Mouse (Mus musculus) cerebellum, adult 8-10 months (tissue): ENCODE data around the gene Krr1.
A peak's percentile ranks its signal among the peaks of the same experiment; 100 is the strongest.

Source experiments
- DNase-seq: peaks from one replicate; pipeline ENCODE4 v3.0.0; 2022

Krr1 gene

GRCm38 (mm10) chr10:111972542-111973361, at the start of gene Krr1:
TSS of gene Krr1 (plus strand) at chr10:111972664.
- DNase-seq, result peak; percentile 90

- DNase-seq, result no peak
Observed at GRCm38 (mm10) chr10:111923503-111924135, 48.8 kb upstream of the Krr1 start.

- no peak for DNase-seq
Observed at GRCm38 (mm10) chr10:111924141-111924540, 48.3 kb upstream of the Krr1 start.

- DNase-seq, result no peak
Observed at GRCm38 (mm10) chr10:111924716-111925488, 47.6 kb upstream of the Krr1 start.

- DNase-seq, result peak; percentile 89
Observed at GRCm38 (mm10) chr10:111925489-111925860, 47.0 kb upstream of the Krr1 start.

- no peak for DNase-seq
Observed at GRCm38 (mm10) chr10:111932621-111933345, 39.7 kb upstream of the Krr1 start.

GRCm38 (mm10) chr10:111935207-111935606, 37.3 kb upstream of the Krr1 start:
- DNase-seq, result no peak

- no peak for DNase-seq
Observed at GRCm38 (mm10) chr10:111936021-111936420, 36.4 kb upstream of the Krr1 start.

- DNase-seq, result no peak
Observed at GRCm38 (mm10) chr10:111936491-111937145, 35.8 kb upstream of the Krr1 start.

GRCm38 (mm10) chr10:111937146-111937534, 35.3 kb upstream of the Krr1 start:
- DNase-seq, result no peak

- no peak for DNase-seq
Observed at GRCm38 (mm10) chr10:111943026-111943425, 29.4 kb upstream of the Krr1 start.

GRCm38 (mm10) chr10:111945563-111945962, 26.9 kb upstream of the Krr1 start:
- DNase-seq, result no peak

- no peak for DNase-seq
Observed at GRCm38 (mm10) chr10:111948041-111948440, 24.4 kb upstream of the Krr1 start.

GRCm38 (mm10) chr10:111949008-111949407, 23.5 kb upstream of the Krr1 start:
- DNase-seq, result no peak

- DNase-seq, result no peak
Observed at GRCm38 (mm10) chr10:111955836-111956235, 16.6 kb upstream of the Krr1 start.

GRCm38 (mm10) chr10:111957271-111958045, 15.0 kb upstream of the Krr1 start:
- peak; percentile 56 for DNase-seq

GRCm38 (mm10) chr10:111958046-111958421, 14.4 kb upstream of the Krr1 start:
- no peak for DNase-seq

GRCm38 (mm10) chr10:111959353-111959752, 13.1 kb upstream of the Krr1 start:
- no peak for DNase-seq

GRCm38 (mm10) chr10:111960459-111960858, 12.0 kb upstream of the Krr1 start:
- no peak for DNase-seq

- no peak for DNase-seq
Observed at GRCm38 (mm10) chr10:111966394-111966793, 6.1 kb upstream of the Krr1 start.

- no peak for DNase-seq
Observed at GRCm38 (mm10) chr10:111971929-111972328, 535 bp upstream of the Krr1 start.

- DNase-seq, result peak; percentile 27
Observed at GRCm38 (mm10) chr10:111977584-111977983, 5.1 kb downstream of the Krr1 start.
